In genomic region chr12:111135953-111136352, GRCm38 (mm10) we compare ENCODE assay signal across 2 mouse cellular contexts.
TF ChIP-seq lines count a peak whose summit lies in the region.

No protein-coding gene starts in this region.

TF ChIP-seq in CH12.LX, 34 proteins besides CTCF, POLR2A, EP300 and RAD21:
- TF ChIP-seq RCOR1 (conservative IDR thresholded peaks at IDR 0.05; ENCODE audit: low read depth, low read length) (no peak), TCF12 (IDR thresholded peaks at IDR 0.05; ENCODE audit: low read depth, low read length) (peak; percentile 45; the same call in 1 of the 2 replicates)

TF ChIP-seq in myocyte, 11 proteins besides CTCF, POLR2A, EP300 and RAD21:
- TF ChIP-seq TCF12 (IDR thresholded peaks at IDR 0.05; ENCODE audit: insufficient read depth, poor library complexity, severe bottlenecking), result peak; percentile 76
- TF ChIP-seq MYOD1 (IDR thresholded peaks at IDR 0.05; ENCODE audit: control insufficient read depth in 1 of 3, insufficient read length in 2 of 3, low read depth in 2 of 3), result peak in 2 of 3 experiments; percentile 93 to 95
- TF ChIP-seq MYOG (IDR thresholded peaks at IDR 0.05; ENCODE audit: control insufficient read depth in 1 of 3, insufficient read depth in 1 of 3, insufficient read length in 2 of 3, low read depth in 2 of 3), result peak in 2 of 3 experiments; percentile 95 to 97
- TF ChIP-seq REST (IDR thresholded peaks at IDR 0.05; ENCODE audit: insufficient read depth, insufficient read length), result no peak
- peak; percentile 97 for TF ChIP-seq TCF3 (IDR thresholded peaks at IDR 0.05; ENCODE audit: insufficient read length, low read depth)
TF ChIP-seq in myocyte: peak in this region for 4.
